Mouse (Mus musculus) brain, adult 10 weeks (tissue): ENCODE measurements around the gene Tstd1. TPM values are rescaled to one million over a fixed set of nuclear protein-coding genes. Genes with fewer than 3 reads are reported as not detected.

Source experiments
- polyA plus RNA-seq: library from polyadenylated mRNA; stranded (reverse); fragments of 350-450 nt; fragmentation: Illumina TruSeq; extraction: RNeasy Lipid Tissue Mini Kit (QIAGEN cat#74804); gene quantifications from one replicate; pipeline ENCODE4 v1.2.3, GENCODE M21; 2015; ENCODE audit warnings: low read depth, low replicate concordance

The Tstd1 gene
- not detected for polyA plus RNA-seq

DNA sequence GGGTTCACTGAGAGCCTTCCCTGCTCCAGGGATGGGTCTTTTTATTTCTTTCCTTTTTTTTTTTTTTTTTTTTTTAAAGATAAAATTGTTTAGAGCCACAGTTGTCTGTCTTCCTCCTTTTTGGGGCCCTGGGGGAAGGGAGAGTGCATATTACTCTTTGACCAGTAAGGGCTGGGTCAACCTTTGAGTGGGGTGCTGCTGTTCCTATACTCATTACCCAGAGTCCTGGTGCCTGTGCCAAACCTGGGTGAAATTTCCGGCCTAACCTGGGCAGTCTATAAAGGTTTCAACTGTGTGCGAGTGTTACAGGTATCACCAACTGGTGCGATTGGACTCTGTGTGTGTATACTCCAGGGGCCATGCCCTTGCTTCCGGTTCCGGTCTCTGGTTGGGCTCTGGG is at the start of gene Tstd1:
Gene Tstd1 (plus strand): TSS at position 213 of the 400 bp plus-strand sequence.

DNA sequence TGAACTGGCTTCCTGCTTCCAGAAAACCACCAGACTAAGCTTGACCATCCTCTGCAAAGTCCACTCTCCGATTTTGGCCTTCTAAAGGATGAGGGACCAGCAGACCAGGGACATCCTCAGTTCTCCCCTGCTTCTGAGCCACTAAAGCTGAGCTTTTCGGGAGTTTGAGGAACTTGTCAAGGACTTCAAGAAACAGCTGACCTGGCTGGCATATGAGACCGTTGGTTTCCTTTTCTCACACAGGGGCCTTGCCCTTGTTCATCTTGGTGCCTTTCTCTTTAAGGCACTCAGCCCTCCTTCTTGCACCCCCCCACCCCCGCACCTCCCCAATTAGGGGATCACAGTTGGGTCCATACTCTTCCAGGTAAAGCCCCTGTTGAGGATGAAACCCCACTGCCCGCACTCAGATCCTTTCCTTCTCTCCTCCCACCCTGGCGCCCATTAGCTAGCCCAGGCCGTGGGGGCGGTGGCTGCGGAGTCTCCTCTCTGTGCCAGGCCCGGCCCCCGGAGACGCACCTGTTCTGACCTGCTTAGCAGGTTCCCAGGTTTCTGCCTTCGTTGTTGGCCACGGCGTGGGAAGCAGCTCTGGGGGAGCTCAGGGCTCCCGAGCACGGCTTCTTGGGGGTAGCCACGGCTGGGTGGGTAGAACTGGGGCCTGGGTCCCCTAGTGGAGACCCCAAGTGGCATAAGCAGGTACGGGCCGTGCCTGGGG is 48.7 kb upstream of the Tstd1 start, which contains the start of gene Nectin4:
Gene Nectin4 (plus strand): TSS at position 255 of the 712 bp plus-strand sequence.

DNA sequence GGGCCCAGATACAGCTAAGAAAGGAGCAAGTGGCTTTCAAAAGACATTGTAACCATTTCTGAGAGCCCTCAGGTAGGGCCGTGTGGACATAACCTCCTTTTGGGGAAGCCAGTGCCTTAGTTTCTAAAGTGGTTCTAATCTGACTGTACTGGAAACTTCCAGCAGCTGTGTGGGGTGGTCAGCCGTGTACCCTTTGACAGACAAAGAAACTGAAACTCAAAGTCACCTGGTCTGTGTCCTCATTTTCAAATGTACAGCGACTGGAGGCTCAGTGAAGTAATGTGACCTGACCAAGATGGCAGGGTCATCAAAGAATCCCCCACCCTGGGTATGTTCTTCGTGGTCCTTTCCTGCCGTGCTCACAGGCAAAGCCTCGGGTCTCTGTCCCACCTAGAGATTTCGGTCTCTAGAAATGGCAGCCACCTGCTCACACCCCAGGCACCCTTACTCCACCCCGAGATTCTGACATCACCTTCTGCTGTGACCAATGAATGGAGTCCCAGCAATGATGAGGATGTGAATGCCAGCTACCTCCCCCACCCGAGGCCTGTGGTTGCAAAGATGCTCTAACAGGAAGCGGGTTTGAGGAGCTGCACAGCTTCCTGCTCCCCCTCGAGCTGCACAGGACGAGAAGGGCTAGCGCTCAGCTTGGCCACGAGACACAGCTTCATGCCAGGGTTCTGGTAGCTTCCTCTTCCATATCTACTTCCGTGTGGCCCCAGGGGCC is 30.1 kb upstream of the Tstd1 start, which contains the start of gene Arhgap30:
Gene Arhgap30 (plus strand): TSS at position 579 of the 727 bp plus-strand sequence.

DNA sequence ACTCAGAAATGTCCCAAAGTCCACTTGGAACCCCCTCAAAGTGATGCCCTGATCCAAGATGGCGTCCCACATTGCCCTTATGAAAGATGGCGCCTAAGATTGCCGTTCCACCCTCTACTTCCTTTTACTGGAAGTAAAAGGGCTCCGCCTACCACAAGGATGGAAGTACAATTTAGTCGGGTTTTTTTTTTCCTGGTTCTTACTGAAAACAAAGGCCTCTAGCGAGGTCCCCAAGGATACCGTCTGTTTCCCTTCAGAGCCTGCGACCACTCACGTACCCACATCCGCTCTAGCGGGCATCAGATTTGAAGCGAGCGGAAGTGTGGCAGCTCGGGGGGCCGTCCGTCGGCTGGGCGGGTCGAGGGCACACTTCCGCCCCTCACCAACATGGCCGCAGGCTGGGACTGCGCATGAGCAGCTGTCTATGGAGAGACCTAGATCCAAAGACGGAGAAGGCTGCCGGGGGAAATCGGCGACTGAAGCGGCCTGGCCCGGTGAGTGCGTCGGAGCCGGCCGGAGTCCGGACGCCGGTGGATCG is 7.7 kb upstream of the Tstd1 start, which contains the start of gene Usf1:
Gene Usf1 (plus strand): TSS at position 367 of the 538 bp plus-strand sequence.

DNA sequence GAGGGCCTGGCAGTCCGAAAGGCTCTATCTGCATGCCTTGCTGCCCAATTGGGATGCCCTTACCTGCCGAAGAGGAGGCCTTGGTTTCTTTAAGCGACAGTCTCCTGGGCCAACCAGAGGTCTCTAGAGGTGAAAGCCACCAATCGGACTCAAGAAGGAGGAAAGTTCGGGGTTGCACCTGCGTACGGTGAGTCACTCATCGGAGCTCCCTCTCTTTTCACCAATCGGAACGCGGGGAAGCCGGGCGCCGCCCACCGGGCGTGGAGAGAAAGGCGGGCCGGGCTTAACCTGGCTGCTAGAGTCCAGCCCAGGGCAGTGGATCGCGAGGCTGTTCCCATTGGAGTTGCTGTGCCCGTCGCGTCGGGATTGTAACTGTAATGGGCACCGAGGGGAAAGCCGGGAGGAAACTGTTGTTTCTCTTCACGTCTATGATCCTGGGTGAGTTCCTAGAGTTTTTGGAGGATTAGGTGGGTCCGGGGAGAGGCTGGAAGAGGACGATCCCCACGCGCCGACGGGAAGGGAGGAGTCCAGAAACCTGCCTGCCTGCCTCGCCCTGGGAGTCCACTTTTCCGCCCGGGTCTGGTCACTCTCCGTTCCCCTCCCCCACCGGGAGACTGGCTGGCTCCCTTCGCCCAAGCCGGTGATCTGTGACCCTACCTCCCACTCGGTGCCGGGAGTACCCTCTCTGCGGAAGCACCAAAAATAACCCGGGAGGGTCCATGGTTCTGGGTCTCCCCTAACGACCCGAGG is 18.8 kb downstream of the Tstd1 start, which contains the start of gene F11r:
Gene F11r (plus strand): TSS at position 272 of the 750 bp plus-strand sequence.

Other genes starting within 250 kb of the Tstd1 start
- 282 TPM for gene Pcp4l1, start 222.6 kb upstream of the Tstd1 start, polyA plus RNA-seq
- 0.48 TPM for gene Nr1i3, start 204.9 kb upstream of the Tstd1 start, polyA plus RNA-seq
- 118 TPM for gene Tomm40l, start 196.4 kb upstream of the Tstd1 start, polyA plus RNA-seq
- 6.9 TPM for gene Apoa2, start 193.8 kb upstream of the Tstd1 start, polyA plus RNA-seq
- 35.4 TPM for gene Fcer1g, start 184.5 kb upstream of the Tstd1 start, polyA plus RNA-seq
- gene Adamts4, start 168.5 kb upstream of the Tstd1 start, polyA plus RNA-seq = 15.3 TPM
- gene Ndufs2, start 167.5 kb upstream of the Tstd1 start, polyA plus RNA-seq = 322 TPM
- gene B4galt3, start 148.5 kb upstream of the Tstd1 start, polyA plus RNA-seq = 44.0 TPM
- 35.3 TPM for gene Ppox, start 137.7 kb upstream of the Tstd1 start, polyA plus RNA-seq
- 47.5 TPM for gene Usp21, start 130.9 kb upstream of the Tstd1 start, polyA plus RNA-seq
- gene Ufc1, start 123.8 kb upstream of the Tstd1 start, polyA plus RNA-seq = 187 TPM
- gene Dedd, start 89.7 kb upstream of the Tstd1 start, polyA plus RNA-seq = 42.7 TPM
- gene Nit1, start 73.2 kb upstream of the Tstd1 start, polyA plus RNA-seq = 59.9 TPM
- 221 TPM for gene Pfdn2, start 73.2 kb upstream of the Tstd1 start, polyA plus RNA-seq
- gene Klhdc9, start 58.1 kb upstream of the Tstd1 start, polyA plus RNA-seq = 5.8 TPM
- 4.8 TPM for gene Nectin4, start 48.8 kb upstream of the Tstd1 start, polyA plus RNA-seq
- 2.2 TPM for gene Arhgap30, start 29.9 kb upstream of the Tstd1 start, polyA plus RNA-seq
- 125 TPM for gene Usf1, start 7.6 kb upstream of the Tstd1 start, polyA plus RNA-seq
- 10.4 TPM for gene F11r, start 18.7 kb downstream of the Tstd1 start, polyA plus RNA-seq
- 6.3 TPM for gene Alyref2, start 84.6 kb downstream of the Tstd1 start, polyA plus RNA-seq
- not detected for gene Itln1, start 116.4 kb downstream of the Tstd1 start, polyA plus RNA-seq
- not detected for gene Cd244a, start 140.3 kb downstream of the Tstd1 start, polyA plus RNA-seq
- gene Ly9, start 188.5 kb downstream of the Tstd1 start, polyA plus RNA-seq = 0.21 TPM
- not detected for gene Slamf7, start 234.2 kb downstream of the Tstd1 start, polyA plus RNA-seq